Mouse (Mus musculus) stomach, embryonic 14.5 days (tissue): Measurements from ENCODE around the gene Hist1h2bn. TPM values are rescaled to one million over a fixed set of nuclear protein-coding genes. Genes with fewer than 3 reads are reported as not detected.
"Not testable (repeated sequence)": the region's sequence is repeated elsewhere in the genome, so short reads cannot be mapped to it uniquely, and the experiment has no call there.

Experiments used
- ATAC-seq: fragments of 200-750 bp; cut with Nextera tagmentation; 2 replicates; pipeline ENCODE4 v1.8.0; 2017; ENCODE audit warnings: low read depth, moderate TSS enrichment; ENCODE audit not compliant: insufficient number of reproducible peaks, insufficient read depth, low FRiP score
- H3K27ac ChIP-seq: fragments of 300-500 bp; sonication (generic); 2 replicates; pipeline ENCODE4 v1.5.1; 2014; ENCODE audit warnings: mild to moderate bottlenecking, low read length, moderate library complexity, mixed read lengths
- H3K27me3 ChIP-seq: fragments of 300-500 bp; sonication (generic); 2 replicates; pipeline ENCODE4 v1.6.1; 2014; ENCODE audit warnings: low read length, control low read depth, mixed read lengths; ENCODE audit not compliant: control insufficient read depth, insufficient read depth
- H3K36me3 ChIP-seq: fragments of 300-500 bp; sonication (generic); 2 replicates; pipeline ENCODE4 v1.6.1; 2014; ENCODE audit warnings: mild to moderate bottlenecking, control low read depth, low read length, moderate library complexity, mixed read lengths; ENCODE audit not compliant: control insufficient read depth, insufficient read depth
- H3K4me1 ChIP-seq: fragments of 300-500 bp; sonication (generic); 2 replicates; pipeline ENCODE4 v1.6.1; 2014; ENCODE audit warnings: low read length, control low read depth, mixed read lengths; ENCODE audit not compliant: control insufficient read depth, insufficient read depth
- H3K4me2 ChIP-seq: fragments of 300-500 bp; sonication (generic); replicated peaks from 2 replicates; pipeline ENCODE4 v1.6.1; 2014; ENCODE audit warnings: low read depth, low read length, control low read depth
- H3K4me3 ChIP-seq: fragments of 300-500 bp; sonication (generic); 2 replicates; pipeline ENCODE4 v1.5.1; 2014; ENCODE audit warnings: low read depth, low read length, control low read depth
- H3K9ac ChIP-seq: fragments of 300-500 bp; sonication (generic); replicated peaks from 2 replicates; pipeline ENCODE4 v1.6.1; 2014; ENCODE audit warnings: low read depth, mild to moderate bottlenecking, control low read depth, low read length, moderate library complexity, mixed read lengths
- H3K9me3 ChIP-seq: fragments of 300-500 bp; sonication (generic); 2 replicates; pipeline ENCODE4 v1.6.1; 2016; ENCODE audit warnings: low read depth, low read length, control low read depth; ENCODE audit not compliant: control insufficient read depth
- WGBS: fragments of 180-500 bp; shearing (Covaris S2); extraction: QIAGEN DNeasy Blood & Tissue Kit; methylation state at CpG from one replicate; pipeline ENCODE4 v1.1.7; 2014; 5-methylcytosine and 5-hydroxymethylcytosine counted together
- polyA plus RNA-seq: library from polyadenylated mRNA; unstranded; fragments of >200 nt; fragmentation: Nextera tagmentation; extraction: Ambion mirVana; gene quantifications from 2 replicates; pipeline ENCODE4 v1.2.1, GENCODE M21; 2014

Hist1h2bn gene
- polyA plus RNA-seq, 1 experiment from 2014 or later: 3.1 TPM

- H3K4me1 ChIP-seq, ATAC-seq, H3K36me3 ChIP-seq, H3K9me3 ChIP-seq, H3K27me3 ChIP-seq: not testable (repeated sequence)
- H3K27ac ChIP-seq: peak overlapping the region; percentile 91
- H3K4me2 ChIP-seq: peak overlapping the region; percentile 62
- 0% methylated on average over 22 of the region's 26 CpGs for WGBS
- H3K9ac ChIP-seq: peak overlapping the region; percentile 40
- H3K4me3 ChIP-seq: peak overlapping the region; percentile 45
Measured at GRCm38 (mm10) chr13:21754294-21755001, 525 bp downstream of the Hist1h2bn start.

DNA sequence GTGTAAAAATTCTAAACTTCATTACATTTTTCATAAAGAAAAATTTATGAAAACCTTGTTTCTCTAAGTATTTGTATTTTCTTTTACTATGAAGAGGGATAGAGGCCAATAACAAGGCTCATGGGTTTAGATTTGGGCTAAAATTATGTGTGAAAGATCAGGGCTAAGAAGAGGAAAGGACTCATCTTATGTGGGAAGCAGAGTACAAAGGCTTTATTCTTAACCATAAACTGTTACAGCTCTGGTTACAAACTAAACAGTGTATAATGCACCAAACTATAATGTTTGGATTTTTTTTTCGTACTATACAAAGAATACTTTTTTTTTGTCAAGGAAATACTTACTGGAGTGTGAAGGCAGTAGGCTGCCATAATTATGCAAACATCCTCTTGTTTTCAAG, 1.8 kb downstream of the Hist1h2bn start:
- no peak overlapping the region for H3K9ac ChIP-seq
- no peak overlapping the region; the same call in 1 of the 2 replicates for H3K4me3 ChIP-seq
- peaks cover 9% of the 10 kb centered on the region; the same call in 1 of the 2 replicates for H3K4me1 ChIP-seq
- H3K4me2 ChIP-seq: peak overlapping the region; percentile 19; the same call in 1 of the 2 replicates
- H3K27me3 ChIP-seq: no peaks in the 10 kb centered on the region
- ATAC-seq: no peak
- WGBS: 69% methylated on average over 1 of the region's 1 CpGs
- no peaks in the 10 kb centered on the region for H3K36me3 ChIP-seq
- H3K27ac ChIP-seq: no peak overlapping the region
- no peaks in the 10 kb centered on the region for H3K9me3 ChIP-seq

DNA sequence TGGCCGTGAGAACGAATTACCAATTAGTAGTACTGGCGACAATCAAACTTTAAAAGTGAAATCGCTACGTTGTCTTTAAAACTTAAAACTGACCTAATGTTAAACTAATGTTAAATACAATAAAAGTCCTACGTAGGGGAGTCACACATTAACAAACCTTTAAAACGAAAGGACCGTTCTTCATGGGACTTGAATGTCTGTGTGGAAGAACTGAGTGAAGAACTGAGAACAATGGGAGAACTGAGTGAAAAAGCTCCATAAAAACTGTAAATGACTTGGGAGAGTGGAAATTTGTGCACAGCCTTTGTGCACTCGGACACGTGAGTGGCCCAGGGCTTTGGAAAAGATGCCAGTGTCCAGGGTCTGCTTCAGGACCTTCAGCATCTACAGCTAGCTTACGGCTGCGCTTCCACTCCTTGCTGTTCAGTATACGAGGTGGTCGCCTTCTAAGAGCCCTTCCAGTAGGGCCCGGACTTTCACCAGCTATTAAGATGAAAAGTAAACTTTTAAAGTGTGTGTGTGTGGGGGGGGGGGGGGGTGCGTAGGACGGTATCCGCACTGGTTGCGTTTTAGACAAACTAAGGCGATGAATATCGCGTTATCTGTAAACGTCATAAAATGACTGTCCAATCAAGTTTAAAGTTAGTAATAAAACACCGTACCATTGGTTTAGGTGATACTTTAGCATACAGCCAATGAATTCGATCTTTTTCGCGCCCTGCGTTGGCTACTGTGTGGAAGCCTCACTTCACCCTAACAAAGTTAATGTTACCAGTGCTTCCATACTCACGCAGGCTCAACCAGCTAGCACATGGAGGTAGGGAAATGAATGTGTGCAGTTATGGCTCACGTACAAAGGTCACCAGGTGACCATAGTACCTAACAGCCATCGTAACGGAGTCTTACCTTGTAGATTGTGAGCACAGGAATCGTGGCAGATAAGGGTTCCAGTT, 25.2 kb downstream of the Hist1h2bn start:
- peak overlapping the region; percentile 98 for H3K4me2 ChIP-seq
- H3K27ac ChIP-seq: peak overlapping the region; percentile 97
- peak overlapping the region; percentile 65 for H3K4me3 ChIP-seq
- no peaks in the 10 kb centered on the region for H3K9me3 ChIP-seq
- H3K36me3 ChIP-seq: no peaks in the 10 kb centered on the region
- H3K4me1 ChIP-seq: peaks cover 4% of the 10 kb centered on the region; the same call in 1 of the 2 replicates
- no peaks in the 10 kb centered on the region for H3K27me3 ChIP-seq
- peak; percentile 81 for ATAC-seq
- peak overlapping the region; percentile 89 for H3K9ac ChIP-seq
- 4% methylated on average over 33 of the region's 33 CpGs for WGBS

DNA sequence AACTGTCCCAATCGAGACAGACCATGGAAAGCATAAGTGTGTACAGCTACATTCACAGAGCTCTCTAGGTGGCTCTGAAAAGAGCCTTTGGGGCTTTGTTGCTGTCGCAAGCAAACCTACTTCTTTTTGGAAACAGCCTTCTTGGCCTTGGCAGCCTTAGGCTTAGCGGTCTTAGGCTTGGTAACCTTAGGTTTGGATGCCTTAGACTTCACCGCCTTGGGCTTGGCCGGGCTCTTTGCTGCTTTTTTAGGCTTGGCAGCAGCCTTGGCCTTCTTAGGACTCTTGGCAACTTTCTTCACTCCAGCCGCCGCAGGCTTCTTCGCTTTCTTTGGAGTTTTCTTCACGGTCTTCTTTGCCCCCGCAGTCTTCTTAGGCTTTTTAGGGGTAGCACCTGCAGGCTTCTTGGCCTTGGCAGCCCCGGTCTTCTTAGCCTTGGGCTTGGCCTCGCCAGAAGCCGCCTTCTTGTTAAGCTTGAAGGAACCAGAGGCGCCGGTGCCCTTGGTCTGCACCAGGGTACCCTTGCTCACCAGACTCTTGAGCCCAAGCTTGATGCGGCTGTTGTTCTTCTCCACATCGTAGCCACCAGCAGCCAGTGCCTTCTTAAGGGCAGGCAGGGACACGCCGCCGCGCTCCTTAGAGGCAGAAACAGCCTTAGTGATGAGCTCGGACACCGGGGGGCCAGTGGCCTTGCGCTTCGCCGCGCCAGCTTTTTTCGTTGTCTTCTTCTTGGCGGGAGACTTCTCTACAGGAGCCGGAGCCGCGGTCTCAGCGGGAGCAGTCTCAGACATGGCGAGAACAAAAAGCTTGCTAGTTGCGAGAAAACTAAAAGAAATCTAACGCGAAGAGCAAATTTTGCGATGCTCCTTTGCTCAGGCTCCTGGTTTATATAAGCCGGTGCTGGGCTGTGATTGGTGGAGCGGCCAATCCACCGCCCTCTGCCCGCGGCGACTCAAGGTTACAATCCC, 26.1 kb downstream of the Hist1h2bn start, which contains the start of gene Hist1h1b:
Gene Hist1h1b (minus strand): TSS at position 859 of the 965 bp plus-strand sequence.
- peak within 1 kb of the TSS; percentile 89 for H3K9ac ChIP-seq
- ATAC-seq: peak; percentile 42; the same call in 1 of the 2 replicates

GRCm38 (mm10) chr13:21781021-21781555, 27.2 kb downstream of the Hist1h2bn start:
- WGBS: 41% methylated on average over 6 of the region's 6 CpGs
- H3K9ac ChIP-seq: no peak overlapping the region
- H3K27ac ChIP-seq: peak overlapping the region; percentile 97; the same call in 1 of the 2 replicates

More for the DNA sequence above, 26.1 kb downstream of the Hist1h2bn start, which contains the start of gene Hist1h1b:
- Histone ChIP-seq H3K4me3 (peak within 1 kb of the TSS; percentile 65), H3K36me3 (no peaks in the 10 kb centered on the region), H3K27me3 (no peaks in the 10 kb centered on the region), H3K27ac (peak within 1 kb of the TSS; percentile 97), H3K9me3 (no peaks in the 10 kb centered on the region), H3K4me2 (peak within 1 kb of the TSS; percentile 98), H3K4me1 (peaks cover 7% of the 10 kb centered on the region; the same call in 1 of the 2 replicates)
- under 1% methylated on average over 44 of the region's 44 CpGs for WGBS

DNA sequence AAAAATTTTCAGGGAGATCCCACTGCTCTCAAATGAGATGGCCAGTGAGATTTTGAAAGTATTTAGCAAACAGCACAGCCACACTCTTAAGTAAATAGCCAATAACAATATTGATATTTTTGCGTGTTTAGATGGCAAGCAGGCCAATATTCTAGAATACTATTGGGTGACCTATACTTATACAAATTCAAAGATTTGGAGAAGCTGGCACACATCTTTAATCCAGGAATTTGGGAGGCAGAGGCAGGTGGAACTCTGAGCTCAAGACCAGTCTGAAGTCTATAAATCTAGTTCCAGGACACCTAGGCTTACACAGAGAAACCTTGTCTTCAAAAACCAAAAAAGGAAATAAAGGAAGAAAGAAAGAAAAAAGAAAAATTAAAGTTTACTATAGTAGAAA, 27.7 kb downstream of the Hist1h2bn start:
- Histone ChIP-seq H3K9me3 (no peaks in the 10 kb centered on the region), H3K4me3 (no peak overlapping the region), H3K9ac (no peak overlapping the region), H3K4me1 (peaks cover 15% of the 10 kb centered on the region; the same call in 1 of the 2 replicates), H3K4me2 (no peak overlapping the region), H3K27ac (peak overlapping the region; percentile 59; the same call in 1 of the 2 replicates), H3K27me3 (no peaks in the 10 kb centered on the region), H3K36me3 (no peaks in the 10 kb centered on the region)
- ATAC-seq: no peak
- WGBS: 89% methylated on average over 1 of the region's 1 CpGs

More at GRCm38 (mm10) chr13:21781021-21781555, 27.2 kb downstream of the Hist1h2bn start:
- Histone ChIP-seq H3K4me2 (peak overlapping the region; percentile 98), H3K4me3 (peak overlapping the region; percentile 65), H3K9me3 (no peaks in the 10 kb centered on the region), H3K4me1 (peaks cover 13% of the 10 kb centered on the region; the same call in 1 of the 2 replicates), H3K36me3 (no peaks in the 10 kb centered on the region), H3K27me3 (no peaks in the 10 kb centered on the region)
- no peak for ATAC-seq

- peak overlapping the region; percentile 36 for H3K4me3 ChIP-seq
- peak overlapping the region; percentile 58 for H3K9ac ChIP-seq
- H3K27me3 ChIP-seq, ATAC-seq, H3K36me3 ChIP-seq, H3K9me3 ChIP-seq: not testable (repeated sequence)
- H3K4me1 ChIP-seq: peaks cover 15% of the 10 kb centered on the region; the same call in 1 of the 2 replicates
- under 1% methylated on average over 14 of the region's 35 CpGs for WGBS
- peak overlapping the region; percentile 93 for H3K27ac ChIP-seq
- H3K4me2 ChIP-seq: peak overlapping the region; percentile 81
Measured at GRCm38 (mm10) chr13:21782361-21783254, 28.7 kb downstream of the Hist1h2bn start.
